Mouse (Mus musculus): ENCODE results near the gene Astn2. TPM values are rescaled to one million over a fixed set of nuclear protein-coding genes. Genes with fewer than 3 reads are reported as not detected.

The Astn2 gene
- polyA plus RNA-seq, 1 experiment: 0.65 TPM

DNA sequence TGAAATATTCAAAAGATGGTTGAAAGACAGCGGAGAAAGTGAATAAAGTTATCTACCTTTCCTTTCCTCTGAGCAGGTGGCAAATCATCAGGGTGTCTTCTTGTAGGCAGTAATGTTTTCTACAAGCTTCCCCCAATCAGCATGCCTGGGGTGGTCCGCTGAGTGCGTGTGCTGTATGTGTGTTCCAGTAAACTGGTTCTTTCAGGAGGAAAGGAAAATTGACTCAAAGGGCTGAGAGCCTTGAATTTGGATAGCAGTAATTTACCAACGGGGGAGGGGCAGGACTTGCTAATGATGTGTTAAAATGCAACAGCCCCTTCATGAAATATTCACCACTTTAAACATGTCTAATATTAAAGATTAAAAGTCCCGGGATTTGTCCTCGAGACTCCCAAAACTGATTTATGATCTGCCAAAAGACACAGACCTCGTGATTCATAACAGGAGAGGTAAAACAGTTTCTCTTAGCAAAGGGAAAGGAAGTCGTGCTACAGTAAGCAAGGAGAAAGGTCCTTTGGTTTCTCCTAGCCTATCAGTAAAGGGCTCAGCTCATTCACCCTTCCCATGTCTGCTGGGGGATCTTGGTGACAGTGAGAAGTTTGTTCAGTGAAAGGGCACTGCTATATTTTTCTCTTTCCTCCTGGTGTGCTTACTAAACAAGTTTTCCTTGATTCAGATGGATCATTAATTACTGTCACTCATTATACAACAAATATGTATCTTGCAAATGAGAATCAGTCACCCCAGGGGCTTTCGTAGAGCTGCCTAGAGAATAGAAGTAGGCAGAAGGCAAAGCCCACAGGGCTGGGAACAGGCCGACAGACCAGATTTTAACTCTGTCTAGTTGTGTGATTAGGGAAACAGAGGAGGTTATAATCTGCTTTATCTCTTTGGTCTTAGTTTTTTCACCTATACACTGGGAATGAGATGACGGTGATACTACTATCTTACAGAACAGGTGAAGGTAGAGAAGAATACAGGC lies 488.1 kb downstream of the Astn2 start:
- H3K27ac ChIP-seq (ENCODE audit: control insufficient read depth, insufficient read depth, low read length): no peak overlapping the region
- H3K27me3 ChIP-seq (ENCODE audit: control insufficient read depth, insufficient read depth, low read length): no peaks in the 10 kb centered on the region
- H3K36me3 ChIP-seq (ENCODE audit: control insufficient read depth, insufficient read depth, low read length): no peaks in the 10 kb centered on the region
- no peaks in the 10 kb centered on the region for H3K4me1 ChIP-seq (replicated peaks; ENCODE audit: control insufficient read depth, insufficient read depth, low read length)
- no peak overlapping the region for H3K4me3 ChIP-seq (ENCODE audit: control insufficient read depth, insufficient read depth, low read length)
- 81% methylated on average over 11 of the region's 11 CpGs for WGBS
- TF ChIP-seq CTCF (IDR thresholded peaks at IDR 0.05; ENCODE audit: borderline replicate concordance, control insufficient read depth, extremely low read depth, insufficient read depth, low read length, poor library complexity): no peak
- no peak for TF ChIP-seq POLR2A (IDR thresholded peaks at IDR 0.05; ENCODE audit: control insufficient read depth, extremely low read depth, insufficient read depth, low read length, poor library complexity)
- DNase-seq: no peak

- no peaks in the 10 kb centered on the region for H3K27me3 ChIP-seq (ENCODE audit: control insufficient read depth, insufficient read depth, low read length)
- DNase-seq: no peak
- H3K4me3 ChIP-seq (ENCODE audit: control insufficient read depth, insufficient read depth, low read length): no peak overlapping the region
- H3K4me1 ChIP-seq (replicated peaks; ENCODE audit: control insufficient read depth, insufficient read depth, low read length): no peaks in the 10 kb centered on the region
- no peak overlapping the region for H3K27ac ChIP-seq (ENCODE audit: control insufficient read depth, insufficient read depth, low read length)
- TF ChIP-seq POLR2A (IDR thresholded peaks at IDR 0.05; ENCODE audit: control insufficient read depth, extremely low read depth, insufficient read depth, low read length, poor library complexity) (no peak), CTCF (IDR thresholded peaks at IDR 0.05; ENCODE audit: borderline replicate concordance, control insufficient read depth, extremely low read depth, insufficient read depth, low read length, poor library complexity) (no peak)
- WGBS: 80% methylated on average over 8 of the region's 8 CpGs
- H3K36me3 ChIP-seq (ENCODE audit: control insufficient read depth, insufficient read depth, low read length): no peaks in the 10 kb centered on the region
These were observed 492.0 kb downstream of the Astn2 start for GRCm38 (mm10) chr4:65912247-65912942.

DNA sequence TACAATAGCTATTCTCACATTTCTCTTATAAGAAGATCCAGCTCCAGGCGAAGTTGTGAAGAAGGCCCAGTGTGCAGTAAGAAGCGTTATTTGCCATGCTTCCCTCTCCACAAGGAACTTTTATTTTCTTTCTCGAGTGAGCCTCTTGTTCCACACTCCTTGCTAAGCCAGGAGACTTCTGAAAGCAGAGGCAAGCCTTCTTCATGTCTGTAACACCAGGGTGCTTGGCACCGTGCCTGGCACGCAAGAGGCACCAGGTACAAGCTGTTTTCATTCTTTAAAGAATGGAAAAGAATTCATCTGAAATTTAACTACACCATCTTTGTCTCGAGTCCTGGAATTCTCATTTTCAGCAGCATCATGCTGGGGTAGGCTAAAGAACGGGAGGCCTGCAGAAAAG lies 496.8 kb downstream of the Astn2 start:
- no peak for TF ChIP-seq CTCF (IDR thresholded peaks at IDR 0.05; ENCODE audit: borderline replicate concordance, control insufficient read depth, extremely low read depth, insufficient read depth, low read length, poor library complexity)
- TF ChIP-seq POLR2A (IDR thresholded peaks at IDR 0.05; ENCODE audit: control insufficient read depth, extremely low read depth, insufficient read depth, low read length, poor library complexity): no peak
- Histone ChIP-seq H3K27me3 (ENCODE audit: control insufficient read depth, insufficient read depth, low read length) (no peaks in the 10 kb centered on the region), H3K4me3 (ENCODE audit: control insufficient read depth, insufficient read depth, low read length) (no peak overlapping the region), H3K27ac (ENCODE audit: control insufficient read depth, insufficient read depth, low read length) (no peak overlapping the region), H3K4me1 (replicated peaks; ENCODE audit: control insufficient read depth, insufficient read depth, low read length) (no peaks in the 10 kb centered on the region), H3K36me3 (ENCODE audit: control insufficient read depth, insufficient read depth, low read length) (no peaks in the 10 kb centered on the region)
- WGBS: 79% methylated on average over 7 of the region's 7 CpGs
- DNase-seq: no peak

- no peak for TF ChIP-seq POLR2A (IDR thresholded peaks at IDR 0.05; ENCODE audit: control insufficient read depth, extremely low read depth, insufficient read depth, low read length, poor library complexity)
- no peak for TF ChIP-seq CTCF (IDR thresholded peaks at IDR 0.05; ENCODE audit: borderline replicate concordance, control insufficient read depth, extremely low read depth, insufficient read depth, low read length, poor library complexity)
- 89% methylated on average over 2 of the region's 2 CpGs for WGBS
- no peak overlapping the region for H3K4me3 ChIP-seq (ENCODE audit: control insufficient read depth, insufficient read depth, low read length)
- no peaks in the 10 kb centered on the region for H3K36me3 ChIP-seq (ENCODE audit: control insufficient read depth, insufficient read depth, low read length)
- no peak overlapping the region for H3K27ac ChIP-seq (ENCODE audit: control insufficient read depth, insufficient read depth, low read length)
- no peak for DNase-seq
- H3K4me1 ChIP-seq (replicated peaks; ENCODE audit: control insufficient read depth, insufficient read depth, low read length): no peaks in the 10 kb centered on the region
- H3K27me3 ChIP-seq (ENCODE audit: control insufficient read depth, insufficient read depth, low read length): no peaks in the 10 kb centered on the region
These were observed 499.4 kb downstream of the Astn2 start for GRCm38 (mm10) chr4:65904963-65905362.

- 80% methylated on average over 5 of the region's 5 CpGs for WGBS
- no peak for TF ChIP-seq POLR2A (IDR thresholded peaks at IDR 0.05; ENCODE audit: control insufficient read depth, extremely low read depth, insufficient read depth, low read length, poor library complexity)
- no peak for TF ChIP-seq CTCF (IDR thresholded peaks at IDR 0.05; ENCODE audit: borderline replicate concordance, control insufficient read depth, extremely low read depth, insufficient read depth, low read length, poor library complexity)
- no peaks in the 10 kb centered on the region for H3K27me3 ChIP-seq (ENCODE audit: control insufficient read depth, insufficient read depth, low read length)
- no peaks in the 10 kb centered on the region for H3K36me3 ChIP-seq (ENCODE audit: control insufficient read depth, insufficient read depth, low read length)
- no peak for DNase-seq
- H3K4me1 ChIP-seq (replicated peaks; ENCODE audit: control insufficient read depth, insufficient read depth, low read length): no peaks in the 10 kb centered on the region
- H3K4me3 ChIP-seq (ENCODE audit: control insufficient read depth, insufficient read depth, low read length): no peak overlapping the region
- H3K27ac ChIP-seq (ENCODE audit: control insufficient read depth, insufficient read depth, low read length): no peak overlapping the region
These were observed 508.1 kb downstream of the Astn2 start for GRCm38 (mm10) chr4:65896092-65897027.
